Mouse (Mus musculus): Measurements from ENCODE around the gene S100a5. TPM values are rescaled to one million over a fixed set of nuclear protein-coding genes. Genes with fewer than 3 reads are reported as not detected.

S100a5 gene
- polyA plus RNA-seq, 1 experiment from 2014 or later, result not detected

- H3K4me2 ChIP-seq, result no peak within 1 kb of the TSS
- H3K27me3 ChIP-seq, result no peaks in the 10 kb centered on the region
- peaks cover 35% of the 10 kb centered on the region for H3K4me1 ChIP-seq
- no peaks in the 10 kb centered on the region for H3K9me3 ChIP-seq (replicated peaks)
- WGBS, result 73% methylated on average over 11 of the region's 11 CpGs
- ATAC-seq (replicated peaks; ENCODE audit: low FRiP score), result no peak
- no peaks in the 10 kb centered on the region for H3K36me3 ChIP-seq
- no peak within 1 kb of the TSS for H3K4me3 ChIP-seq (replicated peaks)
- H3K9ac ChIP-seq, result no peak within 1 kb of the TSS
- no peak within 1 kb of the TSS for H3K27ac ChIP-seq
These were observed 6.7 kb upstream of the S100a5 start, which contains the start of gene Gm42674 for GRCm38 (mm10) chr3:90601486-90602110. TSS of gene Gm42674 (plus strand) at chr3:90601904.

GRCm38 (mm10) chr3:90603623-90604022 is 4.7 kb upstream of the S100a5 start, which contains the start of gene S100a4:
TSS of gene S100a4 (plus strand) at chr3:90603771.
- 47% methylated on average over 3 of the region's 3 CpGs for WGBS
- Histone ChIP-seq H3K9me3 (replicated peaks) (no peaks in the 10 kb centered on the region), H3K36me3 (no peaks in the 10 kb centered on the region), H3K4me1 (peaks cover 29% of the 10 kb centered on the region), H3K27me3 (no peaks in the 10 kb centered on the region), H3K4me3 (replicated peaks) (no peak within 1 kb of the TSS), H3K9ac (no peak within 1 kb of the TSS), H3K4me2 (no peak within 1 kb of the TSS), H3K27ac (peak within 1 kb of the TSS; percentile 76)
- ATAC-seq (replicated peaks; ENCODE audit: low FRiP score), result no peak

DNA sequence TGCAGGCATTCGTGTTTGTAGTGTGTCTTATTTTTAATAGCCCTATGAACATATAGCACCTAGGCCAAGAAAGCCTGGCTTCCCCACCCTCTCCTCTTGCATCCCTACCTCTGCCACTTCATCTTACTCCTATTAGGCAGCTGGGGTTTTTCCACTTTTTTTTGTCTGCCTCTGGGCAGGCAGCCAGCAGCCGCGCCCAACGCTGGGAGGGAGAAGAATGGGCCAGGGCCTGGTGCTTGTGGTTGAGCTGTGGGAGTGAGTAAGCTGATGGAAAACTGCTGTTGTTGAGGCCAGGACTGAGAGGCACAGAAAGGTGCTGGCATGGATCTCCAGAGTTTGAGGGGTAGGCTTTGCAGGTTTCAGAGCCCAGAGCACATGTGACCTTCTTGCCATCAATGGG is 3.9 kb upstream of the S100a5 start:
- Histone ChIP-seq H3K4me2 (no peak overlapping the region), H3K9ac (no peak overlapping the region), H3K4me3 (replicated peaks) (no peak overlapping the region), H3K36me3 (no peaks in the 10 kb centered on the region), H3K27ac (peak overlapping the region; percentile 76), H3K4me1 (peaks cover 29% of the 10 kb centered on the region), H3K9me3 (replicated peaks) (no peaks in the 10 kb centered on the region), H3K27me3 (no peaks in the 10 kb centered on the region)
- ATAC-seq (replicated peaks; ENCODE audit: low FRiP score), result peak; percentile 66
- 41% methylated on average over 4 of the region's 4 CpGs for whole genome bisulfite sequencing

DNA sequence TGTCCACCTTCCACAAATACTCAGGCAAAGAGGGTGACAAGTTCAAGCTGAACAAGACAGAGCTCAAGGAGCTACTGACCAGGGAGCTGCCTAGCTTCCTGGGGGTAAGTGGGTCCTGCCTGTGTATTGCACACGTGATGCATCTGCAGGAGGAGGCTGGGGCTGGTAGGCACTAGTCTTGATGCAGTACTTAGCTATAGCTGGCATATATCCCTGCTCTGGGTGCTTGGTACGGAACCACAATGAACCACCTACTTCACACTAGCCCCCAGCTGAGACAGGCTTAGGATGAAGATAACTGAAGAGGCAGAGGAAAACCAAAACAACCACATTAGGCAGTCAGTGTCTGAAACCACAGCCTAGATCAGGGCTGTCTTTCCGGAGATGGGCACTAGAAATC is 3.3 kb upstream of the S100a5 start:
- peak overlapping the region; percentile 76 for H3K27ac ChIP-seq
- ATAC-seq (replicated peaks; ENCODE audit: low FRiP score), result no peak
- 80% methylated on average over 3 of the region's 3 CpGs for WGBS
- H3K4me3 ChIP-seq (replicated peaks), result no peak overlapping the region
- H3K4me2 ChIP-seq, result no peak overlapping the region
- H3K27me3 ChIP-seq, result no peaks in the 10 kb centered on the region
- H3K4me1 ChIP-seq, result peaks cover 29% of the 10 kb centered on the region
- H3K36me3 ChIP-seq, result no peaks in the 10 kb centered on the region
- no peak overlapping the region for H3K9ac ChIP-seq
- H3K9me3 ChIP-seq (replicated peaks), result no peaks in the 10 kb centered on the region

DNA sequence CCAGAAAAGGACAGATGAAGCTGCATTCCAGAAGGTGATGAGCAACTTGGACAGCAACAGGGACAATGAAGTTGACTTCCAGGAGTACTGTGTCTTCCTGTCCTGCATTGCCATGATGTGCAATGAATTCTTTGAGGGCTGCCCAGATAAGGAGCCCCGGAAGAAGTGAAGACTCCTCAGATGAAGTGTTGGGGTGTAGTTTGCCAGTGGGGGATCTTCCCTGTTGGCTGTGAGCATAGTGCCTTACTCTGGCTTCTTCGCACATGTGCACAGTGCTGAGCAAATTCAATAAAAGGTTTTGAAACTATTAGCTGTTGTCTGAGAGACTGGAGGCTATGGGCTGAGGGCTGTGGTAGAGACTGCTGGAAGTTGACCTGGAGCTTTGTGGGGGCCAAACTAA is 2.6 kb upstream of the S100a5 start:
- Histone ChIP-seq H3K27ac (peak overlapping the region; percentile 76), H3K9ac (no peak overlapping the region), H3K27me3 (no peaks in the 10 kb centered on the region), H3K9me3 (replicated peaks) (no peaks in the 10 kb centered on the region), H3K4me2 (no peak overlapping the region), H3K4me3 (replicated peaks) (no peak overlapping the region), H3K4me1 (peaks cover 27% of the 10 kb centered on the region), H3K36me3 (no peaks in the 10 kb centered on the region)
- no peak for ATAC-seq (replicated peaks; ENCODE audit: low FRiP score)
- WGBS, result 83% methylated on average over 2 of the region's 2 CpGs

- H3K4me1 ChIP-seq, result peaks cover 27% of the 10 kb centered on the region
- no peak overlapping the region for H3K9ac ChIP-seq
- peak; percentile 44; the same call in 1 of the 2 replicates for ATAC-seq (replicated peaks; ENCODE audit: low FRiP score)
- H3K4me3 ChIP-seq (replicated peaks), result no peak overlapping the region
- no peaks in the 10 kb centered on the region for H3K36me3 ChIP-seq
- H3K27ac ChIP-seq, result peak overlapping the region; percentile 76
- no peaks in the 10 kb centered on the region for H3K27me3 ChIP-seq
- 73% methylated on average over 6 of the region's 6 CpGs for WGBS
- no peak overlapping the region for H3K4me2 ChIP-seq
- H3K9me3 ChIP-seq (replicated peaks), result no peaks in the 10 kb centered on the region
These were observed 2.1 kb upstream of the S100a5 start for GRCm38 (mm10) chr3:90606185-90606584.

- H3K36me3 ChIP-seq, result no peaks in the 10 kb centered on the region
- WGBS, result 78% methylated on average over 3 of the region's 3 CpGs
These were observed 962 bp upstream of the S100a5 start for GRCm38 (mm10) chr3:90607361-90607760.

DNA sequence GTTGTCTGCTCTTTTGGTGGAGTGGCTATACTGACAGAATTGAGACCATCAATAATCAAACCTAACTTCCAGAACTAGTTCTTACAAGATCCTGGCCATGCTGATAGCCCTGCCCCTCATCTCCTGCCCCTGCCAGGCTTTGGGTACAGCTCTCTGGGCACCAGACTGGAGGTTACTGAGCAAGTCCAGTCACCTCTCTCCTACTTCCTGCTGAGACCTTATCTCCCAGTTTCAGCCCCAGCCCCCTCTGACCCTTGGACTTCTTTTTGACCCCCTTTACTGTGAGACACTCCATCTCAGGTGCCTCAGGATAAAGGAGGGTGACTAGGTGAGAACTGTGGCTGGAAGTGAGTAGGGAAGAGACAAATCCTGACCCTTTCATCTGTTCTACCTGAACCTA is 779 bp downstream of the S100a5 start:
- no peaks in the 10 kb centered on the region for H3K36me3 ChIP-seq
- no peaks in the 10 kb centered on the region for H3K9me3 ChIP-seq (replicated peaks)
- H3K4me1 ChIP-seq, result peaks cover 43% of the 10 kb centered on the region
- no peak overlapping the region for H3K4me3 ChIP-seq (replicated peaks)
- ATAC-seq (replicated peaks; ENCODE audit: low FRiP score), result no peak
- no peak overlapping the region for H3K27ac ChIP-seq
- H3K4me2 ChIP-seq, result no peak overlapping the region
- no peaks in the 10 kb centered on the region for H3K27me3 ChIP-seq
- H3K9ac ChIP-seq, result no peak overlapping the region

More at GRCm38 (mm10) chr3:90607361-90607760, 962 bp upstream of the S100a5 start:
- Histone ChIP-seq H3K9me3 (replicated peaks) (no peaks in the 10 kb centered on the region), H3K4me3 (replicated peaks) (no peak overlapping the region), H3K9ac (no peak overlapping the region), H3K4me1 (peaks cover 35% of the 10 kb centered on the region), H3K27ac (no peak overlapping the region), H3K4me2 (no peak overlapping the region), H3K27me3 (no peaks in the 10 kb centered on the region)
- ATAC-seq (replicated peaks; ENCODE audit: low FRiP score), result no peak

- no peak for ATAC-seq (replicated peaks; ENCODE audit: low FRiP score)
- no peak overlapping the region for H3K4me3 ChIP-seq (replicated peaks)
- H3K9me3 ChIP-seq (replicated peaks), result no peaks in the 10 kb centered on the region
- H3K27me3 ChIP-seq, result no peaks in the 10 kb centered on the region
- H3K36me3 ChIP-seq, result no peaks in the 10 kb centered on the region
- WGBS, result 88% methylated on average over 3 of the region's 3 CpGs
- no peak overlapping the region for H3K4me2 ChIP-seq
- H3K4me1 ChIP-seq, result peaks cover 40% of the 10 kb centered on the region
- no peak overlapping the region for H3K9ac ChIP-seq
- no peak overlapping the region for H3K27ac ChIP-seq
These were observed 3.2 kb downstream of the S100a5 start for GRCm38 (mm10) chr3:90611494-90611893.

DNA sequence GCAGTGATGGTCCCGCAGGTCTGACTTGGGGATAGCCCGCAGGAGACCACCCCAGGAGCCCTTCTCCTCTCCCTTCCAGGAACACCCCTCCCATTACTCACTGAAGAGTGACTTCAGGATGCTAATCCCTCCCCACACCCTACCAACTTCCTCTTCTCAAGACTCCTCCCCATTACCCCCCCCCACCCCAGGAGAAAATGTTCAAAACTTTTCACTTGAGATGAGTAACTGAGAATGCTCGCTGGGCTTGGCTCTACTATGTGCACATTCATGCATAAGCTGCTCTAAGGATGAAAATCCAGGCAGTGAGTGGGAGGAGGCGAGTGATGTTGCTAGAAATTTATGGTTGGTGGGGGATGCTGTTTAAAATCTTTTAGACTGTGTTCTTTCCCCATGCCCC is 3.7 kb downstream of the S100a5 start:
- Histone ChIP-seq H3K9me3 (replicated peaks) (no peaks in the 10 kb centered on the region), H3K4me2 (no peak overlapping the region), H3K4me3 (replicated peaks) (no peak overlapping the region), H3K4me1 (peaks cover 40% of the 10 kb centered on the region), H3K27me3 (no peaks in the 10 kb centered on the region), H3K9ac (no peak overlapping the region), H3K36me3 (no peaks in the 10 kb centered on the region), H3K27ac (no peak overlapping the region)
- no peak for ATAC-seq (replicated peaks; ENCODE audit: low FRiP score)
- WGBS, result 51% methylated on average over 4 of the region's 4 CpGs

GRCm38 (mm10) chr3:90612728-90613291 is 4.5 kb downstream of the S100a5 start, which contains the start of gene S100a6:
TSS of gene S100a6 (plus strand) at chr3:90612882.
- H3K4me1 ChIP-seq, result peaks cover 40% of the 10 kb centered on the region
- peak; percentile 81 for ATAC-seq (replicated peaks; ENCODE audit: low FRiP score)
- H3K36me3 ChIP-seq, result no peaks in the 10 kb centered on the region
- peak within 1 kb of the TSS; percentile 70 for H3K4me2 ChIP-seq
- H3K4me3 ChIP-seq (replicated peaks), result peak within 1 kb of the TSS; percentile 41
- no peaks in the 10 kb centered on the region for H3K9me3 ChIP-seq (replicated peaks)
- H3K27me3 ChIP-seq, result no peaks in the 10 kb centered on the region
- WGBS, result 1% methylated on average over 23 of the region's 23 CpGs
- peak within 1 kb of the TSS; percentile 25; the same call in 1 of the 2 replicates for H3K9ac ChIP-seq
- 0 out of 2 replicates have a peak within 1 kb of the TSS, but pooled peaks have one; percentile 27 for H3K27ac ChIP-seq

DNA sequence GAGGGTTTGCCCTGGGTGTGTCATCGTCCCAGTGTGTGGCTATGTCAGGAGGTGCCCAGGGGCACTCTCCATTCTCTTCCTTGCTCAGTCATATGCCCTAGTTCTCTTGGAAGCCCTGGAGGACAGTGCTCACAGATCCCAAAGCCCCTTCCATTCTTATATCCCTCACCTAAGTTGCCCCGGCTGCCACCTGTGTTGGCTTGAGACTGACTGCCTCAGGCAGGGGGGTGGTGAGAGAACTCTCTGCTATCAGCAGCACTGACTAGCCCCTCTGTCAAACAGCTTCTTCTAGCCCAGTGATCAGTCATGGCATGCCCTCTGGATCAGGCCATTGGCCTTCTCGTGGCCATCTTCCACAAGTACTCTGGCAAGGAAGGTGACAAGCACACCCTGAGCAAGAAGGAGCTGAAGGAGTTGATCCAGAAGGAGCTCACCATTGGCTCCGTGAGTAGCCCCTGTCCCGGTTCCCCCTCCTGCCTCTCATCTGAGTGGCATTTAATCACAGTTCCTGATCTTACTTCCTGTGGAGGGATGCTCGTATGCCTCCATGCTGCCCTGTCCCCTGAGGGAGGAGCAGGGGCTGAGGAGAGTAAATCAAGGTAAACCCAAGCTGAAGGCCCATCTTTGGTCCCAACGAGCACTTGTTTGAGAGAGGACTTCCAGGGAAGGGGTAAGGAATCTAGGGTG is 5.3 kb downstream of the S100a5 start:
- Histone ChIP-seq H3K27me3 (no peaks in the 10 kb centered on the region), H3K36me3 (no peaks in the 10 kb centered on the region), H3K4me1 (peaks cover 40% of the 10 kb centered on the region), H3K9me3 (replicated peaks) (no peaks in the 10 kb centered on the region), H3K4me2 (peak overlapping the region; percentile 70), H3K9ac (peak overlapping the region; percentile 25; the same call in 1 of the 2 replicates), H3K4me3 (replicated peaks) (peak overlapping the region; percentile 41), H3K27ac (0 out of 2 replicates have a peak overlapping the region, but pooled peaks have one; percentile 27)
- ATAC-seq (replicated peaks; ENCODE audit: low FRiP score), result no peak
- WGBS, result 56% methylated on average over 7 of the region's 7 CpGs
